Mouse (Mus musculus) gastrocnemius, postnatal 25 days (tissue): ENCODE results near the gene Kcnk2. TPM values are rescaled to one million over a fixed set of nuclear protein-coding genes. Genes with fewer than 3 reads are reported as not detected.

Experiments
- DNase-seq: peaks from one replicate; pipeline ENCODE4 v3.0.0; 2022
- long read RNA-seq, 2 experiments: library from polyadenylated mRNA; stranded (forward); transcript quantifications; one replicate each; pipeline ENCODE4 v2.0.0; 2021
- total RNA-seq, 2 experiments: library from RNA; stranded (reverse); gene quantifications; 1 replicate in 1 of 2; 2 replicates in 1 of 2; pipeline ENCODE4 v1.2.3; 2021

Gene Kcnk2
- total RNA-seq = 1 to 10 TPM; 1.8 to 2.5 TPM
- long read RNA-seq, experiment 1, partial matches to known transcripts = 1 of 1 reads
- long read RNA-seq, experiment 1, other reads (novel, unspliced or antisense) = 0 of 1 reads
- long read RNA-seq, experiment 2, partial matches to known transcripts = 0 of 2 reads
- long read RNA-seq, experiment 2, other reads (novel, unspliced or antisense) = 2 of 2 reads

- no peak for DNase-seq
Observed at GRCm38 (mm10) chr1:189402223-189402943, at the start of gene Kcnk2. Gene Kcnk2 (minus strand): TSS chr1:189402273.

GRCm38 (mm10) chr1:189440741-189441140, 38.7 kb upstream of the Kcnk2 start:
- DNase-seq = no peak

GRCm38 (mm10) chr1:189437126-189437525, 35.1 kb upstream of the Kcnk2 start:
- DNase-seq = no peak

GRCm38 (mm10) chr1:189435452-189435851, 33.4 kb upstream of the Kcnk2 start:
- no peak for DNase-seq

- no peak for DNase-seq
Observed at GRCm38 (mm10) chr1:189431479-189431878, 29.4 kb upstream of the Kcnk2 start.

- DNase-seq = no peak
Observed at GRCm38 (mm10) chr1:189430534-189430933, 28.5 kb upstream of the Kcnk2 start.

- DNase-seq = no peak
Observed at GRCm38 (mm10) chr1:189429566-189429965, 27.5 kb upstream of the Kcnk2 start.

GRCm38 (mm10) chr1:189426252-189426651, 24.2 kb upstream of the Kcnk2 start:
- DNase-seq = no peak

GRCm38 (mm10) chr1:189419914-189420313, 17.8 kb upstream of the Kcnk2 start:
- DNase-seq = no peak

GRCm38 (mm10) chr1:189409906-189410305, 7.8 kb upstream of the Kcnk2 start:
- no peak for DNase-seq

GRCm38 (mm10) chr1:189405221-189405620, 3.1 kb upstream of the Kcnk2 start:
- peak; percentile 47 for DNase-seq

- no peak for DNase-seq
Observed at GRCm38 (mm10) chr1:189403546-189403945, 1.5 kb upstream of the Kcnk2 start.

GRCm38 (mm10) chr1:189403139-189403538, 1.1 kb upstream of the Kcnk2 start:
- DNase-seq = no peak

- DNase-seq = no peak
Observed at GRCm38 (mm10) chr1:189386848-189387247, 15.2 kb downstream of the Kcnk2 start.

- DNase-seq = no peak
Observed at GRCm38 (mm10) chr1:189386141-189386540, 15.9 kb downstream of the Kcnk2 start.

GRCm38 (mm10) chr1:189367722-189368121, 34.4 kb downstream of the Kcnk2 start:
- DNase-seq = no peak

GRCm38 (mm10) chr1:189364188-189364587, 37.9 kb downstream of the Kcnk2 start:
- no peak for DNase-seq

- DNase-seq = no peak
Observed at GRCm38 (mm10) chr1:189362579-189362978, 39.5 kb downstream of the Kcnk2 start.

- no peak for DNase-seq
Observed at GRCm38 (mm10) chr1:189359699-189360098, 42.4 kb downstream of the Kcnk2 start.

GRCm38 (mm10) chr1:189353887-189354286, 48.2 kb downstream of the Kcnk2 start:
- DNase-seq = no peak

- no peak for DNase-seq
Observed at GRCm38 (mm10) chr1:189351804-189352203, 50.3 kb downstream of the Kcnk2 start.

GRCm38 (mm10) chr1:189349205-189349604, 52.9 kb downstream of the Kcnk2 start:
- DNase-seq = no peak

GRCm38 (mm10) chr1:189345166-189345565, 56.9 kb downstream of the Kcnk2 start:
- no peak for DNase-seq
